Mouse (Mus musculus) 3134 (cell line): ENCODE results near the gene Cck.
"Not testable (repeated sequence)": the region's sequence is repeated elsewhere in the genome, so short reads cannot be mapped to it uniquely, and the experiment has no call there.

Experiments
- DNase-seq: peaks from one replicate; pipeline ENCODE4 v3.0.0-alpha.2; 2011; ENCODE audit warnings: low spot score; ENCODE audit not compliant: insufficient read length; ENCODE audit errors: extremely low read depth

Cck gene

GRCm38 (mm10) chr9:121460527-121460926 lies 35.0 kb downstream of the Cck start:
- DNase-seq: no peak

- no peak for DNase-seq
Observed at GRCm38 (mm10) chr9:121459950-121460349, 35.5 kb downstream of the Cck start.

- no peak for DNase-seq
Observed at GRCm38 (mm10) chr9:121458466-121458865, 37.0 kb downstream of the Cck start.

- DNase-seq: no peak
Observed at GRCm38 (mm10) chr9:121456739-121457515, 38.6 kb downstream of the Cck start.

GRCm38 (mm10) chr9:121454891-121455290 lies 40.6 kb downstream of the Cck start:
- no peak for DNase-seq

GRCm38 (mm10) chr9:121452342-121452942 lies 43.1 kb downstream of the Cck start:
- DNase-seq: not testable (repeated sequence)

- DNase-seq: no peak
Observed at GRCm38 (mm10) chr9:121446431-121446831, 49.1 kb downstream of the Cck start.

- DNase-seq: no peak
Observed at GRCm38 (mm10) chr9:121445364-121445763, 50.1 kb downstream of the Cck start.

GRCm38 (mm10) chr9:121444367-121444707 lies 51.2 kb downstream of the Cck start:
- DNase-seq: no peak

- no peak for DNase-seq
Observed at GRCm38 (mm10) chr9:121443696-121444366, 51.7 kb downstream of the Cck start.

- no peak for DNase-seq
Observed at GRCm38 (mm10) chr9:121442145-121442544, 53.3 kb downstream of the Cck start.
